Mouse (Mus musculus) spleen, postnatal 0 days (tissue): Measurements from ENCODE around the gene Lbx2. TPM values are rescaled to one million over a fixed set of nuclear protein-coding genes. Genes with fewer than 3 reads are reported as not detected.

Experiments
- microRNA counts: library from miRNA; unstranded; fragments of <30 nt; microRNA quantifications from one replicate; lab custom pipeline; 2015
- polyA plus RNA-seq: library from polyadenylated mRNA; unstranded; fragments of >200 nt; fragmentation: Nextera tagmentation; extraction: Ambion mirVana; gene quantifications from 2 replicates; pipeline ENCODE4 v1.2.1, GENCODE M21; 2015

Gene Lbx2
- 0.51 and 1.0 TPM in 2 replicates for polyA plus RNA-seq

DNA sequence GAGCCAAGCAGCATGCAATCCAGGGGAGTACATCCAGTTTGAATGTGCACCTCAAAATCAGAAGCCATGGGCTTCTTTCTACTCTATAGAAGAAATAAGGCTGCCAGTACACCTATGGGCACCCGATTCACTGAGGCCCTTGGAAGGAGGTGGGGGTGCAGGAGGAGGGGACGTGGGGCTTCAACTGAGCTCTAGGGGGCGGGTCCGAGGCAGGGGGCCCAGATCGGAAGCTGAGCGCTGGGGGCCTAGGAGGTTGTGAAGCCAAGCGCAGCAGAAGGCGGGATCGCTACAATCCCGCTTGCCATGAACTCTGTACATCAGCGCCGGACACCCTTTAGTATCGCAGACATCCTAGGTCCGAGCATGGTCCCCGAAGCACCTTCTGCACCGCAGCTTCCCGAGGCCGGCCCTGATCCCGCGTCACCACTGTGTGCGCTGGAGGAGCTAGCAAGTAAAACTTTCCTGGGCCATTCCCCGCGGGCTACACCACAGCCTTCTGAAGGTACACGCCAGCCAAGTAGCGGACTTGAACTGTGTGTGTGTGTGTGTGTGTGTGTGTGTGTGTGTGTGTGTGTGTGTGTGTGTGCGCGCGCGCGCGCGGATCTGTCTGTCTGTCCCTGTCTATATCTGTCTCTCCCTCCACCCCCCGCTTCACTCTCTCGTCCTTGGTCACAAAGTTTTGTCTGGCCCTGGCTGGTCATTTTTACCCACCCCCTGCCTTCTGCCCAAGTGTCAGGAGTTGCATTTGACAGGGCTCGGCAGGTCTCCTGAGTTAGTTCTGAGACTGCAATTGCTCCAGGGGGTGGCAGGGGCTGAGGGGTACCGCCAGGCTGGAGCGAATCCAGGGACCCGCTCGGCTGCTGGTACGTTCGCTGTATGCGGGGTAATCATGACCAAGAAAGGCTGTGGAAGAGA is at the start of gene Lbx2:
TSS of gene Lbx2 (plus strand) at position 247 of the 915 bp plus-strand sequence.

DNA sequence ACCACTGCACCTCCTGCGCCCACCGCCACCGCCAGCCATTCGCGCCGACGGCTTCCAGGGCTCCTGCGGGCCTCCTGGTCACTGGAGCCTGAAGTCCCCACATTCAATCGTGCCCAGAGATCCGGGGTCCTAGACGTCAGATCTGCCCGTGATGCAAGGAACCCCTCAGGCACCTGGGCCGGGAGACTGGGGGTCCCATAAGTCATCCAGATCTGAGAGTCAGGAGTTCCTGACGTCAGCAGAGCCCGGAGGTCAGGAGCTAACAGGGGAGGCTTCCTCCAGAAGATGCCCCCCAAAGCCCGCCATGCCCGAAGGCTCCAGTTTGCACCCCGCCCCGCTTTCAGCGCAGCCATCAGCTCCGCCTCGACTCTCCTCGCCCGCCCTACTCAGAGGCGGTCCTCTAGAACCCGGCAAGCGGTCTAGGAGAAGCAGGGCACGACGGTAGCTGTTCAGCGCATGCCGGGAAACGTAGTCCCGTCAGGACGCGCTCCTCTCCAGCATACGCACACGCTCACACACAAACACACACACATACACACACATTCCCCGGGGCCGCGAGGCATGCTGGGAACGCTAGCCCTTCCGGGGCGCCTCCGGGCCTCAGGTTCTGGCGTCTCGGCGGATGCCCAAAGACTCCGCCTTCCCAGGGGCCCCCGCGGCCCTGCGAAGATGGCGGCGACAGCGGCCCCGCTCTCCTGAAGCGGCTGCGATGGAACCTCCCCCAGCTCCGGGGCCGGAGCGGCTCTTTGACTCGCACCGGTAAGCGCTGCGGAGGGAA is 31.9 kb upstream of the Lbx2 start, which contains the start of gene Aup1:
TSS of gene Aup1 (plus strand) at position 448 of the 778 bp plus-strand sequence.

DNA sequence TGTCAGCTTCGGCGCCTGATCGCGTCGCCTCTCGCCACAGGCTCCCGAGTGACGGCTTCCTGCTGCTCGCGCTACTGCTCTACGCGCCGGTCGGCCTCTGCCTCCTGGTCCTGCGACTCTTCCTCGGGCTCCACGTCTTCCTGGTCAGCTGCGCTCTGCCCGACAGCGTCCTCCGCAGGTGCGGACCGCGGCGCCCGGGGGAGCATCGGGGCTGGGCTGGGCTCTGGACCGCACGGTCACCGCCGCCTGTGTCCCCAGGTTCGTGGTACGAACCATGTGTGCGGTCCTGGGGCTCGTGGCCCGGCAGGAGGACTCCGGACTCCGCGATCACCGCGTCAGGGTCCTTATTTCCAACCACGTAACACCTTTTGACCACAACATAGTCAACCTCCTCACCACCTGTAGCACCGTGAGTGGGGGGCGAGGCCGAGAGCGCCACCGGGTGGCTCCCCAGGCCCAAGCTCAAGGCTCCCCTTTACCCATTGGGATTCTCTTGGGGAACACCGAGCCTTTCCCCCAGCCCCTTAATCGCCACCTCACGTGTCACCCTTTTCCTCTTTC is 31.2 kb upstream of the Lbx2 start, which contains the start of gene Htra2:
TSS of gene Htra2 (minus strand) at position 403 of the 561 bp plus-strand sequence.

DNA sequence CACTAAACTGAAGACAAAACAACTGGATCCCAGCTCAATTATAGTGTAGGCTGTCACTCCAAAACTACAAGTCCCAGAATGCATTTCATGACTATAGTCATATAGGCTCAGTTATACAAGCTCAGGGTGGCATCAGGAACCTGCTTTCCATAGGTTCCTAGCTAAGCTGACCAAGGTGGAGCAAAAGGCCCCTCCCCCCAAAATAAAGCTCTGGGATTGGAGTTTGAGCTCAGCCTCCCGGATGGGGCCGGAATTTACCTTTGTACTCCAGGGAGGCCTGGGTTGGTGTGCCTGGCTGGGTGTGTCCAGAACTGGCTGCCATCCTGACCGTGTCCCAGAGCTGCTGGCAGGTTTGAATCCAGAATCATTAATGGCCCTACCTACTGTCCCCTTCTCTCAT is 28.4 kb upstream of the Lbx2 start, which contains the start of gene Dqx1:
TSS of gene Dqx1 (plus strand) at position 55 of the 400 bp plus-strand sequence.

DNA sequence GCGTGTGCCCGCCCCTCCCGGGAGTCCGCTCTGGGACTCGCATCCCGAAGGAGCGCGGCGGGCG is 16.1 kb upstream of the Lbx2 start, which contains the start of gene Tlx2:
TSS of gene Tlx2 (minus strand) at position 47 of the 64 bp plus-strand sequence.

DNA sequence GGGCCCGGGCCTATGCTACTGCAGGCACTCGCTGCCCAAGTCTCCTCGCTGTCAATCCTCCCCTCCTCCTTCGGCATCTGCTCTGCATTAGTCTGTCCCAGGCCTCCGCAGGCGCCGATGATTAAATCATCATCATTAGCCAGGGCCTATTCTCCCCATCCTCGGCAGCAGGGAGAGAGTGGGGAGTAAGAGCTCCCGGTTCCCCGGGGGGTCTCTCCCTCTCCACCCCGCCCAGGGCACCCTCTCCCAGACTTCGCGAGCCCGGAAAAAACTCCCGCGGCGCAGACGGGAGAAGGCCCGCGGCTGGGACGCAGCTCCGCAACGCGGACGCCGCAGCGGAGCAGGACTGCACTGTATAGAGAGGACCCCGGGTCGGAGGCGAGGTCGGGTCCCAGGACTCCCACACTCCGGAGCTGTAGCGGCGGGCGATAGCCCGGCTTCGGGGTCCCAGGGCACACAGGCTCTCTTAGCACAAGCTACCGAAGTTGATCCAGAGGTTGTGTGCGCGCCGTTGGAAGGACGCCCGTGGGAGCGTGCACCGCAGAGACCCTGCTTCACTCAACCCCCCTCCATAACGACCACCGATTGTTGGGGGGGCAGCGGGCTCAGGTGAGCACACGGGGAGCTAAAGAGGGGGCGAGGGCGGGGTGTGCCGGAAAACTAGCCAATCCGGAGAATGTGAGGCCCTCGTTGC is 8.4 kb upstream of the Lbx2 start, which contains the start of gene Pcgf1:
TSS of gene Pcgf1 (plus strand) at position 240 of the 694 bp plus-strand sequence.

DNA sequence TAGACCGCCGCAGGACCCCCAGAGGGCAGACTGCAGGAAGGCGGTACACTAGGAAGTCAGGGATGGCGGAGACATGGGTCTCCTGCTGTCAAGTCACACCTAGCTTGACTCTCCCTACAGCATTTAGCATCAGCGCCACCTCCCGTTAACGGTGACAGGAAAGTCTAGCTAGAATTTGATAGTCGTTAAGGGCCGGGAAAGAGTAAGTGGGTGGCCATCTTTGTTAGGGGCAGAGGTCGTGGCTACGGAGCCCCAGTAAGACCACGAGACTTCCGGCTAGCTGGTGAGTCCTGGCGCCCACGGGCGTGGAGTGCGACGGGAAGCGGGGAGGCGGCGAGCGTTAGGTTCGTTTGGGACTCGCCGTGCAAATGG is 15.1 kb downstream of the Lbx2 start, which contains the start of the genes Ccdc142 and Gm42688:
TSS of gene Ccdc142 (plus strand) at position 286 of the 372 bp plus-strand sequence.
TSS of gene Gm42688 (plus strand) at position 302 of the 372 bp plus-strand sequence.

DNA sequence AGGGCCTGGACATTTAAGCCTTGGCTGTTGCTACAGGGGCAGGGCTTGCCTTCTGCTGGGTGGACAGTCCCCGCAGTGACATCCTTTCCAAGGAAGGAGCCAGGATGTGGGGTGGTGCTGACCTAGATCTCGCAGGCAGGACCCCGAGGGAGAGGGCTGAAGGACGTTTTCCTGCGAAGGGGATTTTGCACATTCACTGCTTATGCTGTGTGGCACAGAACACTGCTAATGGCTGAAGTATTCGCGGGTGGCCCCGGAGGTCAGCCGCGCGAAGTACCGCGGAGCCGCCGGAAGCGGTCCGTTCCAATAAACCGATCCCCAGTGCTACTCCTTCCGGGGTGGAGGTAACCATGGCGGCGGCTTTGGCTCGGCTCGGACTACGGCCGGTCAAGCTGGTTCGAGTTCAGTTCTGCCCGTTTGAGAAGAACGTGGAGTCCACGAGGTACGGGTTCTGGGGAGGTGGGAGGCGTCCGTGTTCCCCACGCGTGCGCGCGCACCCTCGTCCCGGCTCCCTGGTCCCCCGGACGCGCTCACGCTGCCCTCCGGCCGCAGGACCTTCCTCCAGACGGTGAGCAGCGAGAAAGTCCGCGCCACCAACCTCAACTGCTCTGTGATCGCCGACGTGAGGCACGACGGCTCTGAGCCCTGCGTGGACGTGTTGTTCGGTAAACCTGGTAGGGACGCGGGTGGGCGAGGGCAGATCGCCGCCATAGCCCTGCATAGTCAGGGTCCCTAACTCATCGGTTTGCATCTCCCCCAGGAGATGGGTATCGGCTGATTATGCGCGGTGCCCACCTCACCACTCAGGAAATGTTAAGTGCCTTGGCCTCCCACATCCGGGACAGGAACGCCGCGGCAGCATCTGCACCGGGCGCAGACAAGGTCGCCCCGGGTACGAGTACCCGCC is 22.8 kb downstream of the Lbx2 start, which contains the start of gene Mrpl53:
TSS of gene Mrpl53 (plus strand) at position 279 of the 907 bp plus-strand sequence.

DNA sequence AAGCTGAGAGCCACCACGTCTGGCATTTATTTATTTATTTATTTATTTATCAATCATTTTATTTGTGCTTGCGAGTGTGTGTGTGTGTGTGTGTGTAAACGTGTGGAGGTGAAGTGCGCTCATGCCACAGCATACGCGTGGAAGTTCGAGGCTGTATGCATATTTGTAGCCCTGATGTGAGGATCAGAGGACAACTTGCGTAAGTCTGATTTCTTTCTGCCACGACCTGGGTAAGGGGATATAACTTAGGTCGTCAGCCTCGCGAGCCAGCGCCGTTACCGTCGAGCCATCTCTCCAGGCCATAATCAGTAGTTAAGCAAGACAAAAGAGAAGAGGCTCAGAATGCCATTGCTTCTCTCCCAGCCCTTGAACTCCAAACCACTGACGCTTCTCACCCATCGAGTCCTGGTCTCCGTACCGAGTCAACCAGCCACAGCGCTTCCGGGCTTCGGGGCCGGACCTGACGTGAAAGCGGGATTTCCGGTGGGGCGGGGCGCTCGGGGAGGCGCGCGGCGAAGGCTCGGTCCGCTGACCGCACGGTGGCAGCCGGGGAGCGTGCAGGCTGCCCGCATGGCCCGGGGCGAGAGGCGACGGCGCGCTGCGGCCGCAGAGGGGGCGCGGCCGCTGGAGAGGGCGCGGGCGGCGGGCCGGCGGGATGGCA is 29.0 kb downstream of the Lbx2 start, which contains the start of gene Mogs:
TSS of gene Mogs (plus strand) at position 486 of the 661 bp plus-strand sequence.

DNA sequence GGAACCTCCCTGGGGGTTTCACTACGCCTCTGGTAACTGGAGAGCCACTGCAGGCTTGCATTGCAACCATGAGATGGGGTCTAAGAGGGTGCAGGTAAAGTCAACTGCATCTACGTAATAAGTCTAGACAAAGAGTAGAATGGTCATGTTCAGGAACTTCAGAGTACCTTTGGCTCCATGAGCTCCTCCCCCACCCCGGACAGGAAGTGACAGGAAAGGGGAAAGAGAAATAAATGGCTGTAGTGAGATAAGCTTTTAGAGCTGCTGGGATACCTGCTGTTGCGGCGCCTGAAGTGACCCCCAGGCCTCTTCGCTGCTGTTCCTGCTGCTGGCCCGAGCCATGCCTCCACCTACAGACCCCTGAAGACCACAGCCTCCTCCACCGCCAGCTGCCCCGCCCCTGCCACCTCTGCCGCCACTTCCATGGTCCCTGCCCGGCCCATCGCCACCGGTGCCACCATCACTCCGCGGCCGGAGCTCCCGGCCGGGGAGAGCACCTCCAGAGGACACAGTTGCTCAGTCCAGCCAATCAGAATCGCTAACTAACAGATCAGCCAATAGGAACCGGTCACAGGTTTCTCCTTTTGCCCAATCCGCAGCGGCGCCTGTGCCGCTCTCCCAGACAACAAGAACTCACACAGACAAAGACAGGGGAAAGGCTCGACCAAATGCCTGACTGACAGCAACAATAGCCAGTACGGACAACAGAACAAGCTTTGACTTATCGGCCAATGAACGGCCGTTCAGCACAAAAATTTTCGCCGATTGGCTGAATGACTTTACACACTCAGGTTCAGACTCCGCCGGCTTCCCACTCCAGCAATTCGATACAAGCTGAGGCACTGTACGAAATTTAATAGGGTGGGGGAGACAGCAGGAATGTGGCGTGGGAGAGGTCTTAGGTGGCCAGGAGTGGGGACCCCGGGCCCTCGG is 35.0 kb downstream of the Lbx2 start, which contains the start of gene Wbp1:
TSS of gene Wbp1 (minus strand) at position 630 of the 933 bp plus-strand sequence.

DNA sequence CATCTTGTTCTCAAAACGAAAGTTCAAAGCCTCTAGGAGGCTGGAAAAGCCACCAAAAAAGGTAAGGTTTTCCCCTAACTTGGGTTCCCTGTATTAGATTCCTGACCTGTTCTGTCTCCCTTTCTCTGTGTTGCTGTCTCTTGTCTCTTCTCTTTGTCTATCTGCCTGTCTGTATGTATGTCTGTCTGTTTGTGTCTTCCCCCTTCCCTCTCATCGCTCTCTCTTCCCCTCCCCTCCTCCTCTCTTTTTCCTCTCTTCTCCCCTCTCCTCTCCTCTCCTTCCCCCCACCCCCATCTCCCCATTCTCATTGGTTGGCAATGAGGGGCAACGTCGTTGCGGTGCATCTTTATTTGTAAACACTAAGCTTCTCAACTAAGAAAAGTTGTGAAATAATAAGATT is 39.2 kb downstream of the Lbx2 start, which contains the start of gene Ino80b:
TSS of gene Ino80b (minus strand) at position 101 of the 400 bp plus-strand sequence.

DNA sequence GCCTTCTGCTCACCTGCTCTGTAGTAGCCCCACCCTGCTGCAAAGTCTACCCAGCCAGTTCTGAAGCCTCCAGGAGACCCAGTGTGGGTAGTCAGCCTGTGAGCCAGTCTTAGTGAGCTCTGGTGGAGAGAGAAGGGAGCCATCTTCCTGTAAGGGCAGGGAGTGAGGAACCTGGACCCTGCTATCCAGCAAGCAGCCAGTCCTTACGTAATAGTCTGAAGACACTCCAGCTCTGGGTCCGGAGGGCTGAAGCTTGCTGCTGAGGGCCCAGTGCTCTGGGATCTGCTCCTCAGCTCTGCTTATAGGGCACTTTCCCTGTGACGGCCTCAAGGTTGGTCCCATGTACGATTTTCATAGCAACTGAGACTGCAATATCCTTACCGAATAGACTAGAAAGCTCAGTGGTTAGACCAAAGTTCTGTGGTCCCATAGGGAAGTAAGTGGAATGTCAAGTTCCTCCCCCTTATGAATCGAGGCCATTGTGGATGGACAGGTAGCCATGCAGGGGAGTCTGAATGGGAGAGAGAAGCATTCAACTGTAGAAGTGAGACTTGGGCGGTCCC is 48.9 kb downstream of the Lbx2 start, which contains the start of gene Rtkn:
TSS of gene Rtkn (plus strand) at position 513 of the 563 bp plus-strand sequence.

MicroRNAs encoded within 50 kb of the gene (microRNA counts, 519-probe panel; counts per million panel counts)
- 88.3 counts per million for microRNA mmu-miR-3470a+mmu-miR-3470b (lab: Ali Mortazavi, UCI)

Other genes starting within 250 kb of the Lbx2 start
- 0.36 and 0.43 TPM in 2 replicates for gene Sema4f, start 146.6 kb upstream of the Lbx2 start, polyA plus RNA-seq
- gene M1ap, start 139.5 kb upstream of the Lbx2 start, polyA plus RNA-seq: 15.5 and 16.1 TPM in 2 replicates
- gene Dok1, start 52.9 kb upstream of the Lbx2 start, polyA plus RNA-seq: 26.3 and 28.2 TPM in 2 replicates
- 1.8 and 3.1 TPM in 2 replicates for gene Loxl3, start 52.2 kb upstream of the Lbx2 start, polyA plus RNA-seq
- 193 and 196 TPM in 2 replicates for gene Aup1, start 31.8 kb upstream of the Lbx2 start, polyA plus RNA-seq
- gene Htra2, start 31.1 kb upstream of the Lbx2 start, polyA plus RNA-seq: 114 and 124 TPM in 2 replicates
- gene Dqx1, start 28.5 kb upstream of the Lbx2 start, polyA plus RNA-seq: 0.59 and 0.73 TPM in 2 replicates
- gene Tlx2, start 16.1 kb upstream of the Lbx2 start, polyA plus RNA-seq: not detected in 2 replicates
- gene Pcgf1, start 8.5 kb upstream of the Lbx2 start, polyA plus RNA-seq: 23.5 and 25.1 TPM in 2 replicates
- 1.6 and 2.2 TPM in 2 replicates for gene Ccdc142, start 15.2 kb downstream of the Lbx2 start, polyA plus RNA-seq
- gene Gm42688, start 15.2 kb downstream of the Lbx2 start, polyA plus RNA-seq: 1.4 and 2.5 TPM in 2 replicates
- gene Mrpl53, start 22.7 kb downstream of the Lbx2 start, polyA plus RNA-seq: 78.0 and 87.2 TPM in 2 replicates
- 32.6 and 33.7 TPM in 2 replicates for gene Mogs, start 29.1 kb downstream of the Lbx2 start, polyA plus RNA-seq
- gene Wbp1, start 35.2 kb downstream of the Lbx2 start, polyA plus RNA-seq: 36.8 and 44.2 TPM in 2 replicates
- gene Ino80b, start 39.1 kb downstream of the Lbx2 start, polyA plus RNA-seq: 8.7 and 10.1 TPM in 2 replicates
- gene Rtkn, start 49.1 kb downstream of the Lbx2 start, polyA plus RNA-seq: 3.6 and 3.9 TPM in 2 replicates
- gene Wdr54, start 70.0 kb downstream of the Lbx2 start, polyA plus RNA-seq: 0.40 and 0.43 TPM in 2 replicates
- gene 1700003E16Rik, start 70.0 kb downstream of the Lbx2 start, polyA plus RNA-seq: 0.10 and 0.11 TPM in 2 replicates
- 25.0 and 30.5 TPM in 2 replicates for gene Dctn1, start 79.6 kb downstream of the Lbx2 start, polyA plus RNA-seq
- 0.07 and 0.11 TPM in 2 replicates for gene Slc4a5, start 133.5 kb downstream of the Lbx2 start, polyA plus RNA-seq
- gene Mthfd2, start 239.5 kb downstream of the Lbx2 start, polyA plus RNA-seq: 31.5 and 41.3 TPM in 2 replicates
- 38.3 and 41.6 TPM in 2 replicates for gene Mob1a, start 239.6 kb downstream of the Lbx2 start, polyA plus RNA-seq